Mouse (Mus musculus): ENCODE results near the gene Prx. TPM values are rescaled to one million over a fixed set of nuclear protein-coding genes. Genes with fewer than 3 reads are reported as not detected.

Gene Prx
- total RNA-seq, 2 experiments from 2014 or later, result 4.1 to 5.9 TPM

DNA sequence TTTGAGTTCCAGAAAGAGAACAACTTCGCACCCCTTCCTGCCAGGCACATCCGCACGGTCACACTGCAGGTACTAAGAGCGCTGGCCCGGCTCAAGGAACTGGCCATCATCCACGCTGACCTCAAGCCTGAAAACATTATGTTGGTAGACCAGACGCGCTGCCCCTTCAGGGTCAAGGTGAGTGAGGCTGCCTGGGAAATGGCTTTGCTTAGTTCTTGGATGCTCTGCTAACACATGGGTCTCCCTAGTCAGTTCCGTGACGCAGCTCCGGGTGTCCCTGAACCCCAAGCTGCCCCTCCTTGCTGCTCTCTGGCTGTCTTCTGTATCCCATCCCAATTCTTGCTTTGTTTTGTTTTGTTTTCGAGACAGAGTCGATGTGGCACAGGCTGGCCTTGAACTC, 24.7 kb downstream of the Prx start:
- DNase-seq, result no peak

DNA sequence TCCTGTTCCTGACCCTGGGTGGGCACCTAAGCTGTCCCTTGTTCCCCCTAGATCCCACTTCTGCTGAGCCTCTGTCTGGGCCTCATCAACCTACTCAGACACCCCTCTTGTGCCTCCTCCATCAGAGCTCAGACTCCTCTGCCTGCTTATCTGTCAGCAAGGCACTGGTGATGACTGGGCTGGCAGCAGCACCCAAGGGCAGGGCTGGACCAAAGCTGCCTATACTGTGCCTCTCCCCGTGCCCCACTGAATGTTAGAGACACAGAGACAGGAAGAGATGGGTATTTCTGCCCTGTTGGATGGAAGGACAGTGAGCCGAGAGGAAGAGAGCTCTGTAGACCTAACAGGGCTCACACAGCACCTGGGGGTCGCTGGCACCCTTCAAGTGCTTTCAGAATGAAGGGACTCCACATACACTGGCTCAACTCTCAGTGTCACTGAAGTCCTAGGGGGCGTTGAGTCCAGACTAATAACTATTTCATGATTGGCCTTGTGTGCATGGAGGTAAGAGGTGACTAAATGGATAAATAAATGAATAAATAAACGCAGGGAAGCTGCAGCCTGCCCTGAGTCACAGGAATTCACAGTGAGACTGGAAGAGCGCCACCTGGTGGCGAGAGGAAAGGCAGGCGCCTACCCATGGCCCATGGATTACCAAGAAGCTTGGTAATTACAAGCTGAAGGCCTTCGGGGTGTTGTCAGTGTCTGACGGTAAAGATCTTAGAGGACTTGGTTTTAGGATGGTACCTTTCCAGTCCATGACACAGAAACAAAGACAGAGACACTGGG, 27.1 kb downstream of the Prx start:
- peak; percentile 83 for DNase-seq

DNA sequence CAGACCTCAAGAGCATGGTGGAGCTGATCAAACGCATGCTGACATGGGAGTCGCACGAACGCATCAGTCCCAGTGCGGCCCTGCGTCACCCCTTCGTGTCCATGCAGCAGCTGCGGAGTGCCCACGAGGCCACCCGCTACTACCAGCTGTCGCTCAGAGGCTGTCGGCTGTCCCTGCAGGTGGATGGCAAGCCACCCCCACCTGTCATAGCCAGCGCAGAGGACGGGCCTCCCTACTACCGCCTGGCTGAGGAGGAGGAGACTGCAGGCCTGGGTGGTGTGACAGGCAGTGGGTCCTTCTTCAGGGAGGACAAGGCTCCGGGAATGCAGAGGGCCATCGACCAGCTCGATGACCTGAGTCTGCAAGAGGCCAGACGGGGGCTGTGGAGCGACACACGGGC, 29.9 kb downstream of the Prx start:
- DNase-seq, result no peak

DNA sequence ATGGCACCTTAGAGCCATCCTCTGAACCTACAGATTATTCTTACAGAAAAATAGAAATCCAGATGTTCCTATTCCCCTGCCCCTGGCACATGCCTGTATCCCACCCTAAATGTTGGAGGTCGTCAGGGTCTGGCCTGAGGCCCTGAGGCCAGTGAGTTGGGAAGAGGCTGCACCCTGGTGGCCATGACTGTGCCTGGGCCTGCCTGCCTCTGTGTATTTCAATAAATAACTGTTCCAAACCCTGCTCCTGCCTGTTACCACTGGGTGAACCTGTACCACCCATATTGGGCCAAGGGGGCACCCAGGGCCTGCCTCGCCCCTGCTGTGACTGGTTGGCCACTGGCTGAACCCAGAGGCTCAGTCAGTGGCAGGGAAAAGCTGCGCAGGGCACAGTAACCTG, 31.8 kb downstream of the Prx start:
- no peak for DNase-seq

DNA sequence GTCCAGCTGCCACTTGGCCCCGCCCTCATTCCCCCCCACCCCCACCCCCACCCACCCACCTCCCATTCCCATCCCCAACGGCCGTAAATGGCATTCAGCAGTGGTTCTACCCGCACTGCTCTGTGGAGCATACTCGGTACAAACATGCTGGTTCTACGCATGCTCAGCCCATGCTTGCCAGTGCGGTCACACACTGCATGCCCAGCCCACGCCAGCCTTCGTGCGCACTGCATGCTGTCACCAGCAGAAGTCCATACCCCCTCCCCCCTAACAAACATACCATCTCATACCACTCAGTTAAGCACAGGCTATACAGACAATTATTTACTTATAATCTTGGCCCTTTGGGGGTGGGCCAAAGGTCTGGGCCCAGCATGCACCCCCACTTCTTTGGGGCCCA, 32.6 kb downstream of the Prx start:
- DNase-seq, result no peak

DNA sequence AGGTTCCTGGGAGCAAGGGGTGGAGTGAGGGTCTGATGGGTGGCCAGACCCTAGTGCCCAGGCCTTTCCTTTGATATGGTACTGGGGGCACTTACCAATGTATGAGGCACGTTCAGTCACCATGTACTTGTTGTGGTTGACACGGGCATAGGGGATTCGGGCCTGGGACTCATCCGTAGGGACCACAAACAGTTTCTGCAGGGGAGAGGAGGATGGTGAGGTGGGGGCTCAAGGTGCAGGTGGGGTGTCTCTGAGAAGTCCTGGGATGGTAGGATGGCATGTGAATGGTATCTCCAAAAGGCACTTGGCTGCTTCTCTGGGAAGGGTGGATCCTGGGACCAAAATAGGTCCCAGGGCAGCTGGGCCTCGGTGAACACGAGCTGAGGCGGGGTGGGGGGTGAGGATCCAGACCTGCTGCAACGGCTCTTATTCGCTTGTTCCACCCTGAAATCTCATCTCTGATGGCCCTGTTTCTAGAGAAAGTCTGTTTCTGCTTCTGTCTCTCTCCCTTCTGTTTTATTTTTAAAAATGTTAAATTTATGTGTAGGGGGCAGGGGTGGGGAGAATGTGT, 33.4 kb downstream of the Prx start:
- no peak for DNase-seq

DNA sequence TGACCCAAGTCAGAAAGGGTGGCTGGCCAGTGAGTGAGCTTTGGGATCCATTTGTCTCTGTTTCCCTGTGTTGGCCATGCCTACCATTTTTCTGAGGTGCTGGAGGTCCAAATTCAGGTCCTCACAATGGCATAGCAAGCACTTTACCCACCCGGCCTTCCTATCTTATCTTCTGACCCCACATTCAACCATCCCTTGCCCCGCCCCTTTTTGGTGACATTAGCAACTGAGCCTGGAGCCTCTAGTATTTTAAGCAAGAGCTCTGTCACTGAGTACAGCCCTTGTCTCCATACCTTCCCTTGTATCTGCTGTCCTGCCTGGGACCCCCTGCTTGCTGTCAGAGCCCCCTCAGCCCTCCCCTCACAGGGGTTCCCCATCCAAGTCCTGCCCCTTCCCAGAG, 36.3 kb downstream of the Prx start:
- no peak for DNase-seq

DNA sequence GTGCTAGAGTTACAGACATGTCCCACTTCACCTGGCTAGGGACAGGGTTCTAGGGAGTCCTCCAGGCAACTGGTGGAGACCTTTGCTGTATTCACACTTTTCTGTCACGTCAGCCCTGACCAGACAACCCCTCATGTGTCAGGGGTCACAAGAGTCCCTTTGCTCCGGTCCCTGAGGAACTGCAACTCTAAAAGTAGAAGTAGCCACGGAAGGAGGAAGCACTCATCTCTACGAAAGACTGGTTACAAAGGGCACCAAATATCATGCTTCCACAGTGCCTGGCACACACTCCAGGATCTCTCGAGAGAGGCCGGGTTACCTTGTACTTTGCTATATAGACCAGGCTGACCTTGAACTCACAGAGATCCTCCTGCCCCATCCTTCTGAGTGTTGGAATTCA, 37.5 kb downstream of the Prx start:
- DNase-seq, result no peak

DNA sequence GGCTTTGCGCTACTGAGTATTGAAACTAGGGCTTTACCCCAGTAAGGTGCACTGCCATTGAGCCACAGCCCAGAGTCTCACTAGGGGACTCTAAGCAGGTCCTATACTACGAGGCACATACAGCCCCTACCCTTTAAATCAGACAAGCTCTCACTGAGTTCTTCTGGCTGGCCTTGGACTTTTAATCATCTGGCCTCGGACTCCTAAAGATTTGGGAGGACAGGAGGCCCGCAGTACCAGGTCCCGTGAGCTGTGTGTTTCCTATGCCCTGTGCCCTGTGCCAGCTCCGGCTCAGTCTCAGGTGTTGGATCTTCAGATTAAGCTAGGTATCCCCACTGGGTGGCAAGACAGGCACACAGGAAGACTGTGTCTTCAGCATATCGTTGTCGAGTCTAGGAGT, 38.9 kb downstream of the Prx start:
- DNase-seq, result no peak

DNA sequence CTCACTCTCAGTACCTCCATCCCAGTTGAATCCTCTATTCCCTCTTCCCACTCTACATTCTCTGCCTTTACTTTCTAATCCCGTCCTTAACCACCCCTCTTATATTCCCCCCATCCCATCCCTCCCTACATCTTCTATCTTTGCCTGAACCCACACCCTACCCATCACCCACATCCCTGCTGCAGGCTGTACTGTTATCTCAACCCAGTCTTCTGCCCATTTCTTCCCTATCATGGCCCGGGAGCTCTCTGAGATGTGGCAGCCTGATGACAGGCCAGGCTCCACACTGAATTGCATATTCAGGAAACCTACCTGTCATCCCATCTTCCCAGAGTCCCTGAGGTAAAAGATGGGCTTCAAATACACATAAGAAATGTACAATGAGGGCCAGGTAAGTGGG, 39.7 kb downstream of the Prx start:
- DNase-seq, result no peak

DNA sequence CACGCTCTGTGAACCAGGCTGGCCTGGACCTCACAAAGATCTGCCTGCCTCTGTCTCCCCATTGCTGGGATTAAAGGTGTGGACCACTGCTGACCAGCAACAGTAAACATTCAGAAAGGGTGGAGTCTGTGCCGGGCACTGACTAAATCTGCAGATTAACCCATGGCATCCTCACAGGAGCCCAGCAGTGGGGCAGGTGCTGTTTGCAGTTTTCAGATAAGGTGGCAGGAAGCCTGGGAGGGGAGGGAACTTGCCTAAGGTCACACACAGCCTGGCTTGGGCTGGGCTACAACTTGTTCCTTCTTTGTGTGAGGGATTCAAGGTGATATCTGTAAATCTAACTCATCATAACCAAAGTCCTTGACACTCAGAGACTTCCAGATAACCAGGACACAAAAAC, 41.4 kb downstream of the Prx start:
- no peak for DNase-seq

DNA sequence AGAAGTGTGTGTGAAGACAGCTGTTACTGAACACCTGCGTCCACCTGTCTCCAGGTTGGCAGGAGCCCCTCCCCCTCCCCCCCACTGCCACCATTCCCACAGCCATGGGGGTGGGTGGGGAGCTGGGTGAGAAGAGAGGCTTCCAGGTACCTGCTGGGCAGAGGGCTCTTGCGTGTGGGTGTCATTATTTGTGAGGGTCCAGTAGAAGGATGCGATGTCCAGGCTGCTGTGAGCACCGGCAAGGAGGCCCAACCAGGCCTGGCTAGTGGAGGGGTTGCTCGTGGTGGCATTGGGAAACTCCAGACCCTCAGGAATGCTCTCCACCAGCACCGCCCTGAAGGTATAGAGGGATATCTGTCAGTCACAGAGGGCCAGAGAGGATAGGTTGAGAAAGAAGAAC, 41.8 kb downstream of the Prx start:
- DNase-seq, result no peak

DNA sequence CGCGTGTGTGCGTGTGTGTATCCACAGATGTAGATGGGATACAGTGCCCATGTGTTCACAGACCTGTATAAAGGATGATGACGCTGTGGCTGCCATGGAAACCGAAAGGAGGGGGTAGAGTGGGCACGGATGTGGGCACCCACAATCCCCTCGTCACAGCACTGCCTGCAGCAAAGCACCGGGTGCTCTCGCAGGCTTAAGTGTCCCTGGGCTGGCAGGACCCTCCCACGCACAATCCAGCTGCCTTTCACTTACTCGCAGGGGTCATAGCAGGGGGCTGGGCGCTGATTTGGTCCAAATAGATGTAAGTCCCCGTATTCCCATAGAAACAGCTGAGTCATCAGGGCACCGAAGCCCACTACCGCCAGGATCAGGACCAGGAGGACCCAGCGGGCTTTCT, 42.3 kb downstream of the Prx start:
- DNase-seq, result no peak

DNA sequence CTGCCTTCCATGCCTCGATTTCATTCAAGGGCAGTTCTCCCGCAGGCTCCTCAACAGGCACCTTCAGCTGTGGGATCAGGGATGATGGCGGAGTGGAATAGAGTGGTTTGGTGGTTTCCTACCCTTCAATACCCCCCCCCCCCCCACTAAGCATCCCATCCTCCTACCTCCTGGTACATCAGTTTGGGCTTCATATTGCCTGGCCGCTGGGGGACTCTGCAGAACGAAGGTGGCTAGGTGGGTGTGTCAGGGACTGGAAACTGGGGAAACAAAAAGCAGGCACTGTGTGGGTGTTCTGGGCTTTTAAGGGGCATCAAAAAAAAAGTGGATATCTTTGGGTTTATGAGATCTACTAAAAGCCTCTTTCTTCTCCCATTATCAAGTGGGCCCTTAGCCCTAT, 42.8 kb downstream of the Prx start:
- DNase-seq, result no peak

DNA sequence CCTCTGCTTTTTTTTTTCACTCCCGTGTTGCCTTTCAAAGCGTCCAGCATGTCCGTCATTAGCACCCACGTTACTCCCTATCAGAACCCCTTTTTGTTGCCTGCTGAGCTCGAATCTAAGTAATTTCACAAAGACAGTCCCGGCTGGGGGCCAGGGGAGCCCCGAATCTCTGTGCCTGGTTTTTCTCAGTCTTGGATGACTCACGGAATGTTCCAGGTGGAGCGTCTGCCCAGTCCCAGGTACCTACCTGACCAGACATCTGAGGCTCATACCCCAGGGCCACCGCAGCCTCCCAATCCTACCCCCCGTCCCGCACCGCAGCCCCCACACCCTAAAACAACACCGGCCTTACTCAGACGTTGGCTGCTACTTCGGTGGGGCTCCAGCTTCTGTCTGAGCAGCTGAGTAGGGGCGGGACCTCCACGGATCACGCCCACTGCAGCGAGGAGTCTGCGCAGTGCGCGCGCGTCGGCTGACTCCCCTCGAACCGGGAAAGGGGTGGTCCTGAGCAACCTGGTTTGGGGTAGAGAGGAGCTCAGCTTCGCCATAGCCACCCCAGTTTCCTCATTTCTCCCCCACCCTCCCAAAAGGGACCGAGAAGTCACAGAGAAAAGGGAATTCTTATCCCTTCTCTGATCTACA, 43.4 kb downstream of the Prx start:
- DNase-seq, result peak; percentile 89

DNA sequence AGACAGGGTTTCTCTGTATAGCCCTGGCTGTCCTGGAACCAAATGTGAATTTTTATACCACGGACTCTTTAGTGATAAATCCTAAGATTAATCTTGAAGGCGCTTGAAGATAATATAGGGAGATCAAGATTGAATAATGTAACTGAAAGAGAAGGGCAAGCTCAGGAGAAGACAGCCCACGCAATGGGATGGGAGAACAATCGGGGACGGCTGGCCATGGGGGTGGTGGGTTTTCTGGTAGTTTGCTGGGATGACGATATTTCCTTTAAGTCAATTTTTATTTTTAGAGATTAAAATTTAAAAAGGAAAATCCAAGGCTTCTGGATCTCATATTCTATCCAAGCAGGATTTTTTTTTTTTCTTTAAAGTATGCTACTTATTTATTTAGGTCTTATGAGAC, 43.9 kb downstream of the Prx start:
- no peak for DNase-seq

DNA sequence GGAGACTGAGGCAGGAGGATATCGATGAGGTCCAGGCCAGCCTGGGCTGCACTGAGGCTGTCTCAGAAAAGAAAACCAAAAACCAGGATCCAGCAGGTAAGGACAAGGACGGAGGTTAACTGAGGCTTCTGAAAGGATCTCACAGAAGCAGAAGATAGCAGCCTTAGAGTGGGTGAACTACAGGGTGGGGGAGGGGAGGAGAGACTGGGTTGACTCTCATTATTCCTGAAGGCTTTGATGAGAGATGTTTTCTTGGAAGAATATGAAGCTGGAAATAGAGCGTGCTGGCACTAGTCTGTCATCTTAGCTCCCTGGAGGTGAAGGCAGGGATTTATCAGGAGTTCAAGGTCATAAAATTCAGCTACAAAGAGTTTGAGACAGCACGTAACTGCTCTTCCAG, 44.7 kb downstream of the Prx start:
- DNase-seq, result no peak

DNA sequence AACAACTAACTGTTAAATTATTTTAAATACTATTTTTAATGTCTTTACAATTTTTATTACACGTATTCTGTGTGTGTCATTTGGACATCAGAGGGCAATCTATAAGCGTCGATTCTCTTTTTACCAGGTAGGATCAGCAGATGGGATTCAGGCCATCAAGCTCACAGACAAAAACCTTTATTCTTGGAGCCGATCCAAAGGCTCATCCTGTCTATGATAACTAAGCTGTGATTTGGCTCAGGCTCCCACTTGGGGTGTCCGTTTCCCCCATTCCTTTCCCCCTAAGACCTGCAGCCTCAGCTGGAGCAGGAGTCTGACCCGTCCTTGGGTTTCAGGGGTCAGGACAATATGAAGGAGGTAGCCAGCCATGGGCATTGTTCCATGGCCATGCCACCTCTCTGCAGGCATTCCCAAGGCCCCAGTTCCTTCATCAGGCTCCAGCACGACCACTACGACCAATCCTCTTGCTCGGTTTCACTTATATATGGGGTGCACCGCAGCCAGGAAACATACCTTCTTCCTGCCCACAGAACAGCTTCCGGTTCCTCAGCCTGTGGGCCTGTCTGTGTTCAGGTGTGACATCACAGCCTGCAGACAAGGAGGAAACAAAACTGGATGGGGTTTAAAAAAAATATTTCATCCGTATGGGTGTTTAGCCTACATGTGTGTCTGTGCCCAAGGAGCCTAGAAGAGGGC, 45.7 kb downstream of the Prx start:
- DNase-seq, result no peak

DNA sequence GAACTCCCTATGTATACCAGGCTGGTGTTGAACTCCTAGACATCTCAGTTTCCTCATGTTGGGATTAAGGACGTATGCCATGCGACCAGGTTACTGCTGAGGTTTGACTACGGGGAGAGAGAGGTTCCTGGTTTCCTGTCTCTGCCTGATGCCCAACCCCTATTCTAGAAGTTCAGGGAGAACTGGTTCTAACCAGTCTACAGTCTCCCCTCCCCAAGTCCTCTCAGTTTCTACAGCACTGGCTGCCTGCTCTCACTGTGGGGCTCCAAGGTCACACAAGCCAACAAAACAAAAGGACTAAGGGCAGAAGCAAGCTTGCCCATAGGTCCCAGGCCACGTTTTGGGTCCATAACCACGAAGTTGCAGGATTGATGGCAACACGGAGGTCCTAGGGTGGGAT, 50.5 kb downstream of the Prx start:
- no peak for DNase-seq

DNA sequence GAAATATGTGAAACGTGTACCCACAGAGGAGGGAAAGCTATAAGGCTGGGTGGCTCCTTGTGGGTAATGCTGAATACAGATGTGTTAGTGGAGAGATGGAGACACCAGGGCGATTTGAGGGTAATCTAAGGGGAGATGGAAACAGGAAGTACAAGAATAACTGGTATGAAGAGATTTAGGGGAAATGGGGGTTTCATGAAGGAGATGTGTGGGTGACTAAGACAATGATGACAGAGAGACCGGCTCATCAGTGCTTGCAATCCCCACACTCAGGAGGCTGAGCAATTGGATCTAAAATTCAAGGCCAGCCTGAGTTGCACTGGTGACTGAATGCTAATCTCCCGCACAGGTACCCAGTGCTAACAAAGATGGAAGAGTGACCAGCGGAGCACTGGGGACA, 52.9 kb downstream of the Prx start:
- DNase-seq, result no peak

DNA sequence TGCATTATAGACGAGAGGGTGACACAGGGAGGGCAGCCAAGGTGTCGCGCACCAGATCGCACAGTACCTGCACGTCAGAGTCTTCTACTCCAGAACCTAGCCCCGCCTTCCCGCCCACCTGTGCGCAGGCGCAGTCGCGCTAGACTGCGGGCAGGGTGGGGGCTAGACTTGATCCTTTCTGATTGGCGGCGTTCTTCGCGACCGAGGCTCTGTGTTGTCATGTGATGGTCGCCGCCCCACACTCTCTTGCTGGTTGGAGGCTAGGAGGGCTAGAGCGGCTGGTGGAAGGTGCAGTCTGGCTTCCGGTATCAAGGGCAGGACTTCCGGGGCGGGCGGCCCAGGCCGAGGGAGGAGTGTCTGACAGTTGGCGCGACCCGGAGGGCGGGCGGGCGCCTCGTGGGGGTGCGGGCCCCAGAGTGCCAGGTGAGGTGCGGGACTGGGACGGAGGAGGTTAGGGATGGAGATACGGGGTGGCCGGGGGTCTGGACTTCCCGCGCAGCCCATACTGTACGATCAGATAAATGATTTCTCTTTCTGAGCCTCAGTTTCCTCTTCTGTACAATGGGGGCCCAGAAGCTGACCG, 53.9 kb downstream of the Prx start, which contains the start of the genes Pld3 and 2310022A10Rik:
Gene Pld3 (minus strand): TSS at position 288 of the 583 bp plus-strand sequence.
Gene 2310022A10Rik (plus strand): TSS at position 303 of the 583 bp plus-strand sequence.
- DNase-seq, result peak; percentile 96

DNA sequence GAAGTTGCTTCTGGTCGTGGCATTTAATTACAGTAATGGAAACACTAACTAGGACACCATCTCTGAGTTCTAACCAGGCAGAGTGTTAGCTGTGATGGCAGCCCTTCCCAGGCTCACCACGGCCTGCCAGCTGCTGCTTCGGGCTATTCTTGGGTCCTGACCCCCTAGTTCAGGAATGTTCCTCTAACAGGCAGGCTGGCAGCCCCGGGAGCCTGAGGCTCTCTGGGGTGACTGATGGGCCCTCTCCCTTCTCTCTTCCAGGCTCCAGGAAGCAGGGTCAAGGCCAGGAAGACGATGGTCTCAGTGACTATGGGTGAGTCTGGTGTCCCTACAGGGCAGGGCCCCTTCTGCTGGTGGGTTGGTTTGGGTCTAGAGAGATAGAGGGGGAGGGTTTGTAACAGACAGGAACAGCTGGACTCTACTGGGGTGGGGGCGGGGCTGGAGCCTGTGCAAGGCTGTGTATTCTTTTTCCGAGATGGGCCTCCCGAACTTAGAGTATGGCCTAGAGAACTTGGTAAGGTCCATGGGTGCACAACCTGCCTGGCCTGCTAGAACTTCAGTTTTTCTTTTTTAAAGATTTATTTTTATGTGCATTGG, 61.3 kb downstream of the Prx start:
- peak; percentile 72 for DNase-seq

DNA sequence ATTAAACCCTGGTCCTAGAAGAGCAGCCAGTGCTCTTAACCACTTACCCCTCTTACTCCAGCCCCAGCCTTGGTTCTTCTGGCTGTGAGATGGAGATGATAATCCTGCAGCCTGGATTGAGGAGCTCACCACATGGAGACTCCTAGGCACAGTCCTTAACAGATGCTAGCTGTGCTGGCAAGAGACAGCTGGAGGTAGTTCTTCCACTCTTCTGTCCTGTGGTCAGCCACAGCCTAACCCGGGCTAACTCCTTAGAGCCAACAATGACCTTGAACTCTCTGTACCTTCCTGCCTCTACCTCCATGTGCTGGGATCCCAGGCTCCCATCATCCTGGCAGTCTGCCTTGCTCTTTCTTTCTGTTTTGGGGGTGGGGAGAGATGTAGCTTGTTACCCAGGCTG, 61.9 kb downstream of the Prx start:
- DNase-seq, result no peak
